Mouse (Mus musculus): ENCODE data around the gene Usp54. TPM values are rescaled to one million over a fixed set of nuclear protein-coding genes. Genes with fewer than 3 reads are reported as not detected.
A peak's percentile ranks its signal among the peaks of the same experiment; 100 is the strongest.

The Usp54 gene
- 10 to 100 TPM; 42.6 to 50.8 TPM for total RNA-seq (2021)

DNA sequence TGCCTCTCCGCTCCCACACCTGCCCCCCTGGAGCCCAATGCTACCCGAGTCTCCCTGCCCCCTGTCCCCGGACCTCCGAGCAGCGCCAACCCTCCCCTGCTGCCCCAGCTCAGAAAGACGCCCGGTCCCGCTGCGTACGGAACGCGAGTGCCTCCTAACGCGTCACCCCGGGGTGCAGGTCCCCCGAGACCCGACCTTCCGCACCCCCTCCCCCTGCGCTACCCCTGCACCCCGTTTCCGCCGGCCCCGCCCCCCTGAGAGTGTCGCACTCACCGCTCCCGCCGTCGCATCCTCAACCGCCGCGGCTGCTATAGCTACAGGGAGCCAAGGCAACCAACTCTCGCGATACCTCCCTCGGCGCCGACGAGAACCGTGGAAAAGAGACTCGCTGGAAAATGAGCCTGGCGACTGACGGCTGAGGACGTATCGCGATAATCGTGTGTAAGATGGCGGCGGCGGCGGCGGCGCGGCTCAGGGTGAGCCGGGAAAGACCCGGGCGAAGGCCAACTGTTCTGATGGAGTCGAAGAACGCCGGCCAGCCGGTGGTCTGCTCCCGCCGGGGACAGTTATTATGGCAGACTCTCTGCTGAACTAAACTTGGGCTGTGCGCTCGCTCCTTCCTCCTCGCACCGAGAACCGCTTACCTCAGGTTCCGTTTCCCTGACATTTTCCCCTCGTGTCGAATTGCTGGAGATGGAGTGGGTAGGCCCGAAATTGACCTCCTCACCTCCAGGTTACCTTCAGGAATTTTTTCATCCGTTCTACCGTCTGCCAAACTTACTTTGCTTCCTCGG lies at the start of gene Usp54:
Gene Usp54, minus strand, starts transcription at position 420 of the 794 bp plus-strand sequence.
- peak; percentile 90 to 97 for DNase-seq (ENCODE audit: extremely low spot score in 1 of 2, low spot score in 1 of 2)

GRCm38 (mm10) chr14:20689009-20689408 lies 48.1 kb upstream of the Usp54 start:
- no peak for DNase-seq (ENCODE audit: extremely low spot score in 1 of 2, low spot score in 1 of 2)

- no peak for DNase-seq (ENCODE audit: extremely low spot score in 1 of 2, low spot score in 1 of 2)
Measured at GRCm38 (mm10) chr14:20686576-20686975, 45.7 kb upstream of the Usp54 start.

DNA sequence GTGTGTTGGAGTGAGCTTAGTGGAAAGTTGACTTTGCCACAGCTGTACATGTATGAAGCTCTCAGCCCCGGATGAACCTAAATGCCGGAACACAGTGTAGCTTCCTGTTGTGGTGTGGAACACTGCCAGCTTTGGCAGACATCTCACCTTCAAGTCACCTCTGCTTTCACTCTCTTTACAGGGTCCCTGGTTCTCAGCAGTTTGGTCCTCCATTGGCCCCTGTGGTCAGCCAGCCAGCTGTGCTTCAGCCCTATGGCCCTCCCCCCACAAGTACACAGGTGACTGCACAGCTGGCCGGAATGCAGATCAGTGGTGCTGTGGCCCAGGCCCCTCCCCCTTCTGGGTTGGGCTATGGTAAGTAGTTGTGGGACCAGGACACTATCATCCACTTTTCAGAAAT lies 41.6 kb upstream of the Usp54 start:
- DNase-seq (ENCODE audit: extremely low spot score in 1 of 2, low spot score in 1 of 2), result no peak

GRCm38 (mm10) chr14:20681742-20682141 lies 40.9 kb upstream of the Usp54 start:
- DNase-seq (ENCODE audit: extremely low spot score in 1 of 2, low spot score in 1 of 2), result no peak

DNA sequence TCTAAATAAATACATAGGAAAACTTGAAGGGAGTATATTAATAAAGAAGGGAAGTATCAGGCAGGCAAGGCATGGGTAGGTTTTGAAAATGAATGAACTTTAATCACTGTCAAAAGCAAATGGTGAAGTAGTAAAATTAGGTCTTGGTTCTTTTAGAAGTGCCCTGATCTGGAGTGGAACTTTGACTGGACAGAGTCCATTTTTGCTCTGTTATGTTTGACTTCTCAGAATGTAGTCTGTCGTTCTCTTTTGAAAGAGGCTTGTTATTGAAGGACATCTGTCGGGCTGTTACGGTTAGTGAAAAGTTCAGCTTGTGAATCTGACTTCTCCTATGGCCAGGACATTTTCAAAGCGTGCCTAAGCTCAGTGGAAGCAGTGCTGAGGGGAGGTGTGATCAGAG lies 37.0 kb upstream of the Usp54 start:
- DNase-seq (ENCODE audit: extremely low spot score in 1 of 2, low spot score in 1 of 2), result no peak

DNA sequence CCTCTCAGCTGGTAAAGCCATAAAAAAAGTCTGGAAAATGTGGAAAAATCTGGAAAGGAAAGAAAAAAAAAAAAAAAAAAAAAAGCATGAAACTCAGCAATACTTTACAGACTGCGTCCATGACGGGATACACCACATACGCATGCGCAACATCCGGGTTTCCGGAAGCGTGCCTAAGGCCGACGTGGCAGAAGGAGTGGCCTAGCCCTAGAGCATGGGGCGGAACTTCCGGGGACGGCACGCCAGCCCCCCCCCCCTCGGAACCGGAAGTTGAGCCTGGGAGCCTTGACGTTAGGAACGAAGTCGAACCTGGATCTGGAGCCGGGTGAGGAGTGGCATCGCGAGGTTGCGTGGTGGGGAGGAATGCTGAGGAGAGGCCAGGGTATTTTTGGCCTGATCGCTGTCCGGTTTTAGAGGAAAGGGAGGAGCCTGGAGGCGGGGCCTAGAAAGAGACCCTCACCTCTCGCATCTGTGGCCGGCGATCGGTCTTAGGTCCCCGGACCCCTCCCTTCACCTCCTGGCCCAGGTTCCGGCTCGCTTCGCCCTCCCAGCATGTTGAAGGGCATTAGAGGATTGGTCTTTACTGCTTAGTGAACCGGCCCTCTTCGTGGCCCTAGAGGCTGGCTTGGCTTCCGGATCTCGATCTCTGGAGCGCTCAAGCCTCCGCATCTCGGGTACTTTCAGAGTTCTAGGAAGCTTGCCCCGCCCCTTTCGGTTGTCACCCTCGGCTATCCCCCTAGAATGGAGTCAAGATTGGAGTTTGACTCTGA lies 33.4 kb upstream of the Usp54 start, which contains the start of gene Sec24c:
Gene Sec24c, plus strand, starts transcription at position 245 of the 770 bp plus-strand sequence.
- peak; percentile 89 to 99 for DNase-seq (ENCODE audit: extremely low spot score in 1 of 2, low spot score in 1 of 2)

GRCm38 (mm10) chr14:20673735-20674063 lies 32.8 kb upstream of the Usp54 start:
- no peak for DNase-seq (ENCODE audit: extremely low spot score in 1 of 2, low spot score in 1 of 2)

DNA sequence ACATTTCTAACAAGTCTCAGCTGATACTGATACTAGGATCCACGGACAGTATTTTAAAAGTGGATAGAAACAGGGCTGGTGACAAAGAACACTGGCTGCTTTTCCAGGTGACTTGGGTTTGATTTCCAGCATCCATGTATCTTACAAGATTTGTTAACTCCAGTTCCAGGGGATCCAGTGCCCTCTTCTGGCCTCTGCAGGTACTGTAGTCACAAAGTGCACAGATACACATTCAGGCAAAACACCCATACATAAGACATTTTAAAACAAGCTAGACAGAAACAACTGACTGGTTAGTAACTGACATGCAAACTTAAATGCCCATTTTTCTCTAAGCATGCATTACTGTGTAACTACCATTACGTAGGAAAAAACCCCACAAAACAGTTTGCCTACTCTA lies 32.1 kb upstream of the Usp54 start:
- DNase-seq (ENCODE audit: extremely low spot score in 1 of 2, low spot score in 1 of 2), result no peak

DNA sequence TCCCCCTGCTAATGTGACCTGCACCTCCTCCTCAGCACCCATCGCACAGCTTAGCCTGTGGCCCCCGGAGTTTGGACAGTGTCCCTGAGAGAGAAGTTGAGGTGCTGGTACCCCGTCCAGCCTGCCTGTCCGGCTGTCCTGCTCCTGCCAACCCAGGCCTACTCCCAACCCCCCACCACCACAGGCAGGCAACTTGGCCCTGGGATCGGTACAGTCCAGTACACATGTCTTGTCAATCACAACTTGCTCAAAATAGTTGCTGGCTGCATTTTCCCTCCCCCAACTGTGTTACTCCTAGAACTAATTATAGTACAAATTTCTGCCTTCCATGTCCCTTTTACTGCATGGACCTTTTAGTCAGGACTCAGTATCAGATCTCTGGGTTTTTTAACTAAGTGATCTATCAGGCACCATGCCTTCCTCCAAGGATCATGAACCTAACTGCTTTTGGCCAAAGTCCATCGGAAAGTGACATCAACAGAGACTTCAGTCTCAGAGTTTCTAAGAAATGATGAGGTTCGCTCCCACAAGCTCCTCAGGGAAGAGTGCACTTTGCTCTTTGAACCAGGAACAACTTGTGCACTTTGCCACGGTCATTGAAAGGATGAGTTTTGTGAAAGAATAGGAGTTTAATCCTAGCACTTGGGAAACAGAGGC lies 27.4 kb upstream of the Usp54 start, which contains the start of gene Synpo2l:
Gene Synpo2l, minus strand, starts transcription at position 201 of the 657 bp plus-strand sequence.
- DNase-seq (ENCODE audit: extremely low spot score in 1 of 2, low spot score in 1 of 2), result no peak

GRCm38 (mm10) chr14:20667469-20667868 lies 26.6 kb upstream of the Usp54 start:
- DNase-seq (ENCODE audit: extremely low spot score in 1 of 2, low spot score in 1 of 2), result no peak

GRCm38 (mm10) chr14:20664436-20664835 lies 23.6 kb upstream of the Usp54 start:
- no peak for DNase-seq (ENCODE audit: extremely low spot score in 1 of 2, low spot score in 1 of 2)

DNA sequence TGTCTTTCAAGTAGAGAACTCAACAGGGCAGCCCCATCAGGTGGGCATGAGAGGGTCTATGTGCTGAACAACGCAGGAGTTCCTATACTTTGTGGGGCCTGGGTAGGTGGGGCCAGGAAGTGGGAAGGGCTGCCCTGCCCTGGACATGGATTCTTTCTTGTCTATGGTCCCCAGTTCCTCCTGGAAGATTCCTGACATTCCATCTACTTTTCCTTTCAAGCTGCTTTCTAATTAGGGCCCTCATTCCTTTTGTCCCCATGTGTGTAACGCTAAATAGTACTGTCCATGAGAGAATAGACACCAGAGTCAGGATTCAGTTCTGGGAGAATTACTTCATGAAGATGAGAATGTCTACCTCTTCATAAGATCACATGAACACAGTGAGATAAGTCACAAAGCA lies 22.7 kb upstream of the Usp54 start:
- no peak for DNase-seq (ENCODE audit: extremely low spot score in 1 of 2, low spot score in 1 of 2)

- no peak for DNase-seq (ENCODE audit: extremely low spot score in 1 of 2, low spot score in 1 of 2)
Measured at GRCm38 (mm10) chr14:20662740-20663139, 21.9 kb upstream of the Usp54 start.

DNA sequence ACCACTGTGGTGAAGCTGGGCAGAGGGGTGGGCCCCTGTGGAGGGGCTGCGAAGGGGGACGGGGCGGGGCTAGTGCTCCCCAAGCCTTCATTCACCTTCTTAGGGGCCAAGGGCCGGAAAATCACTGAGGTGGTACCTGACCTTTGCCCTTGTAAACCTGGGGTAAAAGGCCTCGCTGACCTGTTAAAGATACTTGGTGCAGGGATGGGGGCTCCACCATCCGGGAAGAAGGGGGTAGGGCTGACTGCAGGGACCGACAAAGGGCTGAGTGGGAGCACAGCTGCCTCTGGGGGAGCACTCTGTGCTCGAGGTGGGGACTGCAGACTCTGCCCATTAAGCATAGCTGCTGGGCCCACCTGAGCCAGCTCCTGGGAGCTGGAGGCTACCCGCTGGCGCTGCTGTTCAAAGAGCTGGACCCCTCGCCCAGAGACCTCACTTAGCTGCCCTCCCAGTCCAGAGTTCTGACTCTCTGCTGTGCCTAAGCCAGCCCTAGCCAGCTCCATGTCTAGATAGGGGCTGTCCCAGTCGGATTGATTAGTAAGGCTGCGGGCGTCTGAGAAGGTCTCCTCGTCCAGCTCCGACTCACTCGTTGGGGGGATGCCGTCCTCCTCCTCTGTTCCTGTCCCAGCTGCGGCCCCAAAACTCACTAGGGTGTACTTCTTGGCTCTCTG lies 20.9 kb upstream of the Usp54 start:
- DNase-seq (ENCODE audit: extremely low spot score in 1 of 2, low spot score in 1 of 2), result peak; percentile 17 to 29

DNA sequence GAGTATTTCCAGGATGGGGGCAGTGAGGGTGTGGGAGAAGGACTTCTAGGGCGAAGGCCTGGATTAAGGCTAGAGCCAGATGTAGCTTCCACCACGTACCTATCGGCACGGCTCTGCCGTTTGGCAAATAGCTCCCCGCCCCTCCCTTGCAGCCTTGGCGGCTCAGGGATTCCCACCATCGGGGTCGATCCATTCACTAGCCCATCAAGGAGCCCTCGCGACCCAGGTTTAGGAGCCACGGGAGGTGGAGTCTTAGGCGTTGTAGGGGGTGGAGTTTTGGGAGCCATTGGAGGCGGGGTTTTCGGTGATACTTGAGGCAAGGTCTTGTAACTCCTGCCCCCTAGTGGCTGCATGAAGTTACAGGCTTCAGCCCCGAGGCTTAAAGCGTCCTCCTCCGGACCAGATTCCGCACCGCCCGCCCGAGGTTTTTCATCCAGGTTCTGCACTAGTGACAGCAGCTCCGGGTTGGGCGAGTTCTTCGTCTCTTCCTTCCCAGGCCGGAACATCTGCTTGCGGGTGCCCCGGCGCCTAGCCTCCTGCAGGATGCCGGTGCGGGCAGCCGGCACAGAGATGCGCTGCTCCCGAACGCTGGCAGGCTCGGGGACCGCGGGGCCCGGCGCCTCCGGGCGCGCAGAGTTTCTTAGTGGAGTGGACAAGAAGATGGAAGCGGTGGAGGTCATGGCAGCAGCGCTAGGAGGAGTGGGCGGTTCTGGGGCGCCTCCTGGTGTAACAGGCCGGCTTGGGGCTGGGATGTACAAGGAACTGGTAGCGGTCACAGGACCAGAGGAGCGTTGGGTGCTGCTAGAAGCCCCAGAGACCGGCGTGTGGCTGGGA lies 20.2 kb upstream of the Usp54 start:
- DNase-seq (ENCODE audit: extremely low spot score in 1 of 2, low spot score in 1 of 2), result peak; percentile 84 to 89

DNA sequence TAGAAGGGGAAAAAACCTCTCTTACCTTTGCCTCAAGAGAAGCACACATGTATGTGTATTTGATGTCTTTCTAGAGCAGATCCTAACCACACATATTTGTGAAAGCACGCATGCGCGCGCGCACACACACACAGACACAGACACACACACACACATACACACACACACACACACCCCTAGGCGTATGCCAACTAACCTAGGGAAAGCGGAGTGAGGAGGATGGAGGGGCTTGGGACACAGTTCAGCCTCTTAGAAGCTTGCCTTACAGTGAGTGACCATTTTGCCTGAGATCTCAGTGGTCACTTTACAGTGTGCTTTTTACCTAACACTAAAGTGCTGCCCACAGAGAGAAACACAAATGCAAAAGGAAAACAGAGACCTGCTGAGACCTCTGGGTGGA lies 18.8 kb upstream of the Usp54 start:
- no peak for DNase-seq (ENCODE audit: extremely low spot score in 1 of 2, low spot score in 1 of 2)

- no peak for DNase-seq (ENCODE audit: extremely low spot score in 1 of 2, low spot score in 1 of 2)
Measured at GRCm38 (mm10) chr14:20658902-20659301, 18.0 kb upstream of the Usp54 start.

DNA sequence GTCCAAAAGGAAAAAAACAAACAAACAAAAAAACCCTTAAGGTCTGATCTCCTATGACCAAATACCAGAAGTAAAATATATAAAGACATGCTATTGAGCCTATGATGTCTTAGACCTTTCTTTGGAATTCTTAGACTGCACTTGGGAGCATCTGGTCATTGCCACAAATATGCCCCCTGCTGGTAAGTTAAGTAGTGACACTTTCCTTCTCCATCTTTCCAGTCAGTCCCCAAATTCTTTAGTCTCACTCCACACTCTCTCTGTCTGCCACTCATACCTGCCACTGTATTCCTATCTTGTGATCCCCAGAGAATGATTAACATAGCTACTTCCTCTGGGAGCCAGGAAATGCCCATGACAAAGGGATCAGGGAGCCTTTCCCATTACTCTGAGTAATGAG lies 17.5 kb upstream of the Usp54 start:
- peak in 1 of 2 experiments; percentile 28 for DNase-seq (ENCODE audit: extremely low spot score in 1 of 2, low spot score in 1 of 2)

- no peak for DNase-seq (ENCODE audit: extremely low spot score in 1 of 2, low spot score in 1 of 2)
Measured at GRCm38 (mm10) chr14:20656361-20656760, 15.5 kb upstream of the Usp54 start, which contains the start of gene Myoz1. Gene Myoz1 (minus strand): TSS chr14:20656540.
